Mouse (Mus musculus): ENCODE measurements around the gene Zdhhc9. TPM values are rescaled to one million over a fixed set of nuclear protein-coding genes. Genes with fewer than 3 reads are reported as not detected.

Zdhhc9 gene
- 2.6 and 3.1 TPM in 2 replicates for polyA plus RNA-seq (2014; fragmentation: Nextera tagmentation; extraction: Ambion mirVana)

DNA sequence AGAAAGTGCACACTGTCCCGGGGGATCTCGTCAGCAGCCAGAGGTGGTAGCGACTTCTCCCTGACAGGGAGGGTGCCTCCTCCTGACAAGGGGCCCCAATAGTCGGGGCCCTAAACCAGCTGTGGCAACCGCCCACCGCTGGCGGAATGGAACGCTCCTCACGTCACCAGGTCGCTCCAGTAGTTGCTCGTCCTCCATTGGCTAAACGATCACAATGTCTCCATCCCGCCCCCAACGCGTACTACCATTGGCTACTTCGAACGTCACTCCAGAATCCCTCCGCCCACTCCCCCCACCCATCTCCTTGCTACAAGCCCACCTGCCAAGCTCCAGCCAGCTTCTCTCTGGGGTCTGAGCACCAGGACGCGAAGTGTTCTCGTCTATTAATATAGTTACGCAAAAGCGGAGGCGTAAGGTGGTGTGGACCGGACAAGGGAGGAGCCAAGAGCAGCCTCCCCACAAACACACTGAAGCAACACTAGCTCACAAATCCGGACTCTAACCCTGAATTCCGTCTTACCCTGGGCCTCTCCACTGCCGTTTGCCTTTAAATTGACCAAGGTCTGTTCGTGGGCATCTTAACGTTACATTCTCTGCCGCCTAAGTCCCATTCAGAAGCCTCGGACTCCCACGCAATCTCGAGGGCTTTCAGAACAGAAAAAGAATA is at the start of gene Zdhhc9:
Zdhhc9 (minus strand) TSS at position 360 of the 667 bp plus-strand sequence.
- ATAC-seq (replicated peaks; ENCODE audit: low FRiP score) (peak; percentile 99), DNase-seq (ENCODE audit: low spot score) (peak; percentile 77)
- H3K36me3 ChIP-seq (ENCODE audit: control insufficient read depth, insufficient read depth, low read length): no peaks in the 10 kb centered on the region
- H3K4me2 ChIP-seq: peak within 1 kb of the TSS; percentile 66
- peaks cover 4% of the 10 kb centered on the region; the same call in 1 of the 2 replicates for H3K27me3 ChIP-seq (replicated peaks; ENCODE audit: control insufficient read depth, insufficient read depth, low read length)
- H3K4me1 ChIP-seq (replicated peaks; ENCODE audit: control insufficient read depth, insufficient read depth, low read length): no peaks in the 10 kb centered on the region
- peak within 1 kb of the TSS; percentile 70 for H3K9ac ChIP-seq (ENCODE audit: low read depth, low read length)
- H3K27ac ChIP-seq (ENCODE audit: low read depth, low read length): peak within 1 kb of the TSS; percentile 46; the same call in 1 of the 2 replicates
- H3K9me3 ChIP-seq (ENCODE audit: control insufficient read depth, low read length): no peaks in the 10 kb centered on the region
- peak within 1 kb of the TSS; percentile 69 for H3K4me3 ChIP-seq (ENCODE audit: low read depth, low read length)
- 10% methylated on average over 34 of the region's 34 CpGs for WGBS

GRCm38 (mm10) chrX:48257011-48257410 is 48.3 kb upstream of the Zdhhc9 start:
- DNase-seq (ENCODE audit: low spot score) (no peak), ATAC-seq (replicated peaks; ENCODE audit: low FRiP score) (no peak)
- H3K4me2 ChIP-seq: peak overlapping the region; percentile 62
- H3K36me3 ChIP-seq (ENCODE audit: control insufficient read depth, insufficient read depth, low read length): peaks cover 2% of the 10 kb centered on the region; the same call in 1 of the 2 replicates
- WGBS: 10% methylated on average over 16 of the region's 16 CpGs
- H3K9ac ChIP-seq (ENCODE audit: low read depth, low read length): peak overlapping the region; percentile 63
- H3K4me3 ChIP-seq (ENCODE audit: low read depth, low read length): peak overlapping the region; percentile 65
- H3K27me3 ChIP-seq (replicated peaks; ENCODE audit: control insufficient read depth, insufficient read depth, low read length): no peaks in the 10 kb centered on the region
- no peaks in the 10 kb centered on the region for H3K4me1 ChIP-seq (replicated peaks; ENCODE audit: control insufficient read depth, insufficient read depth, low read length)
- no peaks in the 10 kb centered on the region for H3K9me3 ChIP-seq (ENCODE audit: control insufficient read depth, low read length)
- H3K27ac ChIP-seq (ENCODE audit: low read depth, low read length): peak overlapping the region; percentile 21; the same call in 1 of the 2 replicates

DNA sequence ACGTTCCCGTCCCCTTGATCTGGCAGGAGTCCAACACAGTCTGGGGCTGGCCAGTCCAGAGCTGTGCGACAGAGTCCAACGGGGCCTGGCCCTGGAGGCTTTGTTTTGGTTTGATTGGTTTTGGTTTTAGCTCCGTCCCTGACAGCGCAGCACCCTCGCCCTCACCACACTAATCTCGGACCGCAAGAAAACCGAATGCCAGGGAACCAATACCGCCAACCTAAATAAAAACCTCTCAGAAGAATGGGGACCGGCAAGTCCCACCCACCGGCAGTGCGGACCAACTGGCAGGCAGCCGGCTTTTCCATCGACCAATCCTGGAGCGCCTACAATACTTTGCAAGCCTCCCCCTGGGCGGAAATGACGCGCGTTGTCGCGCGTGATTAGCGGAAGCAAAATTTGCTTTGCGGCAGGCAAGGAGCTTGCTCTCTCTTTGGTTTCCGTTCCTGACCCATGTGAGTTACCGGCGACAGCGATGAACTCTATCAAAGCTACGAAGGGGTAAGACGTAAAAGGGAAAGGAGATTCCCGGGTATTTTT is 47.9 kb upstream of the Zdhhc9 start, which contains the start of gene Utp14a:
Utp14a (plus strand) TSS at position 395 of the 540 bp plus-strand sequence.
- peak; percentile 99 for ATAC-seq (replicated peaks; ENCODE audit: low FRiP score)
- WGBS: 9% methylated on average over 33 of the region's 33 CpGs

DNA sequence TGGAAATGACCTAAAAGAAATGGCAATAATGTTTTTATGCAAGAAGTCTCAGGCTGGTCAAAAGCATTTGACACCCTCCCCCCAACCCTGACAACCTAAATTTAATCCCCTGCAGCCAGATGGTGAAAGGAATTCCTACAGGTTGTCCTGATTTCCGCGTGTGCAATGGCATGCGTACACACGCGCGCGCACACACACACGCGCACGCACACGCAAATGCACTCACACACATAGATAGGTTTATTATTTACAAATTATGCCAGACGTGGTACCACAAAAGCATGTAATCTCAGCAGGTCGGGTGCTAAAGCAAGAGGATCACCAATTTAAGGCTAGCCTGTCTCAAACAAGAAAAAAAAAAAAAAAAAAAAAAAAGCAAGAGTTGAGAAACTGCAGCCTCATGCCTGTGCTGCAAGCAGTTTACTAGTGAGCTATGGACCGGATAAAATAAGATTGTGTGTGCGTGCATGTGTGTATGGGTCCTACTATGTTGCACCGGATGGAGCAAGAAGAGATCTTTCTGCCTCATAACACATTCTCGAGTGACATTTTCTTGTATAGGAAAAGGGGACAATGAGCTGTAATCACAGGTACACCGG is 47.3 kb upstream of the Zdhhc9 start:
- peak; percentile 67 for ATAC-seq (replicated peaks; ENCODE audit: low FRiP score)

More for the DNA sequence above, 47.9 kb upstream of the Zdhhc9 start, which contains the start of gene Utp14a:
- Histone ChIP-seq H3K9ac (ENCODE audit: low read depth, low read length) (peak within 1 kb of the TSS; percentile 63), H3K36me3 (ENCODE audit: control insufficient read depth, insufficient read depth, low read length) (peaks cover 2% of the 10 kb centered on the region; the same call in 1 of the 2 replicates), H3K4me2 (peak within 1 kb of the TSS; percentile 70), H3K9me3 (ENCODE audit: control insufficient read depth, low read length) (no peaks in the 10 kb centered on the region), H3K27ac (ENCODE audit: low read depth, low read length) (peak within 1 kb of the TSS; percentile 74; the same call in 1 of the 2 replicates), H3K27me3 (replicated peaks; ENCODE audit: control insufficient read depth, insufficient read depth, low read length) (no peaks in the 10 kb centered on the region), H3K4me3 (ENCODE audit: low read depth, low read length) (peak within 1 kb of the TSS; percentile 65), H3K4me1 (replicated peaks; ENCODE audit: control insufficient read depth, insufficient read depth, low read length) (no peaks in the 10 kb centered on the region)
- DNase-seq (ENCODE audit: low spot score): peak; percentile 84

GRCm38 (mm10) chrX:48234417-48234816 is 25.7 kb upstream of the Zdhhc9 start:
- WGBS: 47% methylated on average over 7 of the region's 7 CpGs
- H3K27me3 ChIP-seq (replicated peaks; ENCODE audit: control insufficient read depth, insufficient read depth, low read length): no peaks in the 10 kb centered on the region
- H3K4me3 ChIP-seq (ENCODE audit: low read depth, low read length): no peak overlapping the region
- no peaks in the 10 kb centered on the region for H3K36me3 ChIP-seq (ENCODE audit: control insufficient read depth, insufficient read depth, low read length)
- no peak overlapping the region for H3K27ac ChIP-seq (ENCODE audit: low read depth, low read length)
- H3K9me3 ChIP-seq (ENCODE audit: control insufficient read depth, low read length): no peaks in the 10 kb centered on the region
- ATAC-seq (replicated peaks; ENCODE audit: low FRiP score) (peak; percentile 71; the same call in 1 of the 2 replicates), DNase-seq (ENCODE audit: low spot score) (no peak)
- H3K4me2 ChIP-seq: peak overlapping the region; percentile 37
- no peak overlapping the region for H3K9ac ChIP-seq (ENCODE audit: low read depth, low read length)
- H3K4me1 ChIP-seq (replicated peaks; ENCODE audit: control insufficient read depth, insufficient read depth, low read length): no peaks in the 10 kb centered on the region

More for the DNA sequence above, 47.3 kb upstream of the Zdhhc9 start:
- Histone ChIP-seq H3K27me3 (replicated peaks; ENCODE audit: control insufficient read depth, insufficient read depth, low read length) (no peaks in the 10 kb centered on the region), H3K4me2 (peak overlapping the region; percentile 70), H3K27ac (ENCODE audit: low read depth, low read length) (peak overlapping the region; percentile 74; the same call in 1 of the 2 replicates), H3K9ac (ENCODE audit: low read depth, low read length) (peak overlapping the region; percentile 56), H3K4me3 (ENCODE audit: low read depth, low read length) (peak overlapping the region; percentile 65), H3K36me3 (ENCODE audit: control insufficient read depth, insufficient read depth, low read length) (no peaks in the 10 kb centered on the region), H3K4me1 (replicated peaks; ENCODE audit: control insufficient read depth, insufficient read depth, low read length) (no peaks in the 10 kb centered on the region), H3K9me3 (ENCODE audit: control insufficient read depth, low read length) (no peaks in the 10 kb centered on the region)
- DNase-seq (ENCODE audit: low spot score): no peak
- WGBS: 14% methylated on average over 18 of the region's 18 CpGs

DNA sequence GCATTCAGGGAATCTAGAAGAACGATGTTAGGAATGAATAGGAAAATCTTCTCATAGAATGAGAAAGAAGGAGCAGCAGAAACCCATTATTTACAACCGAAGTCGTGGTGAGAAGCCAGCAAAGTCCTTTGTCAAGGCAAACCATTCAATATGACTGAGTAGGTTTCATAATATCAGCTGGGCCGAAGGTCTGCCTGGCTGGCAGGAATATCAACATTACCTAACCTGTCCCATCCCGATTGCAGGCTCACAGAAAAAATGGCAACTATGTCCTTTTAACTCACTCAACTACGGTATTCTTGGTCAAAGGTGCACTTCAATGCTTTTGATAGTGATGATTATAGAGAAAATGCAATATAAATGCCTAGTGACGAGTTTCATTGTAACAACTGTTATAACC is 17.5 kb upstream of the Zdhhc9 start:
- no peak for DNase-seq (ENCODE audit: low spot score)
- H3K9me3 ChIP-seq (ENCODE audit: control insufficient read depth, low read length): no peaks in the 10 kb centered on the region
- H3K4me3 ChIP-seq (ENCODE audit: low read depth, low read length): no peak overlapping the region
- no peaks in the 10 kb centered on the region for H3K4me1 ChIP-seq (replicated peaks; ENCODE audit: control insufficient read depth, insufficient read depth, low read length)
- no peak overlapping the region for H3K9ac ChIP-seq (ENCODE audit: low read depth, low read length)
- no peaks in the 10 kb centered on the region for H3K36me3 ChIP-seq (ENCODE audit: control insufficient read depth, insufficient read depth, low read length)
- H3K27ac ChIP-seq (ENCODE audit: low read depth, low read length): no peak overlapping the region
- WGBS: 79% methylated on average over 7 of the region's 7 CpGs
- no peak overlapping the region for H3K4me2 ChIP-seq
- no peaks in the 10 kb centered on the region for H3K27me3 ChIP-seq (replicated peaks; ENCODE audit: control insufficient read depth, insufficient read depth, low read length)
- no peak for ATAC-seq (replicated peaks; ENCODE audit: low FRiP score)

GRCm38 (mm10) chrX:48222706-48223105 is 14.0 kb upstream of the Zdhhc9 start:
- Histone ChIP-seq H3K9ac (ENCODE audit: low read depth, low read length) (no peak overlapping the region), H3K27ac (ENCODE audit: low read depth, low read length) (no peak overlapping the region), H3K4me2 (no peak overlapping the region), H3K9me3 (ENCODE audit: control insufficient read depth, low read length) (no peaks in the 10 kb centered on the region), H3K36me3 (ENCODE audit: control insufficient read depth, insufficient read depth, low read length) (no peaks in the 10 kb centered on the region), H3K27me3 (replicated peaks; ENCODE audit: control insufficient read depth, insufficient read depth, low read length) (no peaks in the 10 kb centered on the region), H3K4me3 (ENCODE audit: low read depth, low read length) (no peak overlapping the region), H3K4me1 (replicated peaks; ENCODE audit: control insufficient read depth, insufficient read depth, low read length) (no peaks in the 10 kb centered on the region)
- no peak for DNase-seq (ENCODE audit: low spot score)
- no peak for ATAC-seq (replicated peaks; ENCODE audit: low FRiP score)
- 84% methylated on average over 7 of the region's 7 CpGs for WGBS

DNA sequence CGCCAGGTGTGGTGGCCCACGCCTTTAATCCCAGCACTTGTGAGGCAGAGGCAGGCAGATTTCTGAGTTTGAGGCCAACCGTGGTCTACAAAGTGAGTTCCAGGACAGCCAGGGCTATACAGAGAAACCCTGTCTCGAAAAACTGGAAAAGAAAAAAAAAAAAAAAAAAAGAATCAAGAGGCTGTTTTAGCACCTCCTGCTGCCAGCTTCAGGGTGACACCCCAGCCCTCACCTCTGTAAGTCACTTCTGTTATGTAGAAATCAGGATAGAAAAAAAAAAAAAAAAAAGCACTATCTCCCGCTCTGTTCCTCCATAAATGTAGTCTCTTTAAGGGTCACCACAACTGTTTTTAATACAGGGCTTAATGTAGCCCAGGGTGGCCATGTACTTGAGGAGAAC is 10.8 kb upstream of the Zdhhc9 start:
- Histone ChIP-seq H3K27me3 (replicated peaks; ENCODE audit: control insufficient read depth, insufficient read depth, low read length) (no peaks in the 10 kb centered on the region), H3K27ac (ENCODE audit: low read depth, low read length) (no peak overlapping the region), H3K9ac (ENCODE audit: low read depth, low read length) (no peak overlapping the region), H3K4me3 (ENCODE audit: low read depth, low read length) (no peak overlapping the region), H3K9me3 (ENCODE audit: control insufficient read depth, low read length) (no peaks in the 10 kb centered on the region), H3K4me1 (replicated peaks; ENCODE audit: control insufficient read depth, insufficient read depth, low read length) (no peaks in the 10 kb centered on the region), H3K4me2 (no peak overlapping the region), H3K36me3 (ENCODE audit: control insufficient read depth, insufficient read depth, low read length) (no peaks in the 10 kb centered on the region)
- DNase-seq (ENCODE audit: low spot score) (no peak), ATAC-seq (replicated peaks; ENCODE audit: low FRiP score) (no peak)
- WGBS: 66% methylated on average over 5 of the region's 5 CpGs
